Mouse (Mus musculus): ENCODE results near the gene Glipr1.

GRCm38 (mm10) chr10:111955836-111956235 is 46.6 kb downstream of the Glipr1 start:
- TF ChIP-seq CTCF (conservative IDR thresholded peaks at IDR 0.05; ENCODE audit: low read length) (no peak), NANOG (IDR thresholded peaks at IDR 0.05; ENCODE audit: borderline replicate concordance, low read length) (no peak)
